Mouse (Mus musculus): ENCODE data around the gene Carm1.
"Not testable (repeated sequence)": the region's sequence is repeated elsewhere in the genome, so short reads cannot be mapped to it uniquely, and the experiment has no call there.

The Carm1 gene

DNA sequence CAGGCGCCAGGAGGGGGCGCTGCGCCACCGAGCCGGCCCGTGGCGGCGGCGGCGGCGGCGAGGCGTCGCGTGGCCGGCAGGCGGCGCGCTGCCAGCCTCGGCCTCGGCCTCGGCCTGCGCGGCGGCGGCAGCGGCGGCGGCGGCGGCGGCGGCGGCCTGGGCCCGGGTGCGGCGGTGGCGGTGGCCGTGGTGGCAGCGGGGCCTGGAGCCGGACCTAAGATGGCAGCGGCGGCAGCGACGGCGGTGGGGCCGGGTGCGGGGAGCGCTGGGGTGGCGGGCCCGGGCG is at the start of gene Carm1:
Gene Carm1, plus strand, starts transcription at position 106 of the 286 bp plus-strand sequence.
- DNase-seq (ENCODE audit: low read depth, low spot score), result no peak

DNA sequence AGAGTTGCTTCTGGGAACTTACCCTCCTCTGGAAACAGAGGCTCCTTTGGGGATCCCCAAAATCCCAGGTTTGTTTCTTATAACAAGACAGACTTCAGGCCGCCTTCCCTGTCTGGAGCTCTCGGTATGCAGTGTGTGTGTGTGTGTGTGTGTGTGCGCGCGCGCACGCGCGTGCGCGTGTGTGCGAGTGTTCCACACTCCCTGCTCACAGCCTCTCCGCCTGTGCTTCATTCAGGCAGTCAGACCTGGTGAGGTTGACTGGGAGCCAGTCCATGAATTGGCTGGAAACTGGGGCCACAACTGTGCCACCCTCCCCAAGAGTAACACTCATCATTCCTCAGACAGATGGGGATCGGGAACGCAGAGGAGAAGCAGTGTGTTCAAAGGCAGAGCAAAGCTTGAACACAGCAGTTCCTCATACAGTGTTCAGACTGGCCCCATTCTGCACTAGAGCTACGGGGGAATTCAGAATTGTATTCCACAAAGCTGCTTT is 49.6 kb upstream of the Carm1 start:
- DNase-seq (ENCODE audit: low read depth, low spot score), result no peak

- no peak for DNase-seq (ENCODE audit: low read depth, low spot score)
Measured at GRCm38 (mm10) chr9:21497664-21498063, 49.0 kb upstream of the Carm1 start.

DNA sequence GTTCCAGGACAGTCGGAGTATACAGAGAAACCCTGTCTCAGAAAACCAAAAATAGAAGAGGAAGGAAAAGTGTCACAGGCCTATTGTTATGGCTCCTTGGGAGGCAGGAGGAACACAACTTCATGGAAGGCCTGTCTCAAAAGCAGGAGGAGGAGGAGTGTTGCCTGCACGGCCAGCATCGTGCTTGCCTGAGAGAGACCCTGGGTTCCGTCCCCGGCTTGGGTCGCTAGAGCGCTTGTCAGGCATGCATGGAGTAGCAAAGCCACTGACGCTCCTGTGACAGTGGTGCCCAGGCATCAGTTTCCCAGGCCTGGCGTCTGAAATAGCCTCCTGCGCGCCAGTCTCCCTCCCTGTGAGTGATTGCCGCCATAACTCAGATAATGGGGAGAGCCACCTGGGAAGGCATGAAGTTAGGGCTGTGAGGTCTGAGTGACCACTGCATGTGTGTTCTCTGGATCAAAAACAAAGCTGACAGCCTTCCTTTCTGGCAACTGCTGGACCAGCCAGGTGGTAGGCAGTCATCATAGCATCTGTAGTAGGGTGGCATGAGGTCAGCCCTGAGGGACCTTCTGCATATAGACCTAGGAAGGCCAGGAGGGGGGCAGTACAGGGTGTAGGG is 48.3 kb upstream of the Carm1 start:
- DNase-seq (ENCODE audit: low read depth, low spot score), result no peak

DNA sequence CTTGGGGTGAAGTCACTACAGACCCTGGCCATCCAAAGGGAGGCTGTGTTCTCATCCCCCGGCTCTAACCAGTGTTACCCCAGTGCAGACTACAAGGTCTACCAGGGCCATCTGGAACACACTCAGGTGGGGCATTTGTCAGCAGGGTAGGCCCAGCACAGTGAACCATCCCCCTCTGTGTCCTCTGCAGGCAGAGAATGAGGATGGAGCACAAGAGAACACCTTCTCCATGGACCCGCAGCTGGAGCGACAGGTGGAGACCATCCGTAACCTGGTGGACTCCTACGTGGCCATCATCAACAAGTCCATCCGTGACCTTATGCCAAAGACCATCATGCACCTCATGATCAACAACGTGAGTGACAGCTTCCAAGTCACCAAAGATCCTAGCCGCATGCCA is 43.3 kb upstream of the Carm1 start:
- no peak for DNase-seq (ENCODE audit: low read depth, low spot score)

DNA sequence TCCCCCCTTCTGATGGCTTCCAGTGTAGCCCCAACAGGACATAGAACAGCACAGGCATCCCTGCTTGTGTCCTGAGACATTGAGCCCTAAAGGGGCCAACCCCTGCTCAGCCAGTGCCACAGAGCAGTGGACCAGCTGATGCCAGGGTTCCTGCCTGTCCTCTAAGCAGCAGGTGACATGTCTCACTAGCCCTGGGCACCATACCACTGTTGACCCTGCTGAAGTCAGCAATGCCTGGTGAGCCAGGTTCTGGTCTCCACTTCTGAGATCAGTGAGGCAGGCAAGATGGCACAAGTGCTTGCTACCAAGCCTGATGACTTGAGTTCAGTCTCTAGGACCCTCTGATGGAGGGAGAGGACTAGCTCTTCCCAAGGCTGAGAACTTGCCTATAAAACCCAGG is 40.9 kb upstream of the Carm1 start:
- no peak for DNase-seq (ENCODE audit: low read depth, low spot score)

GRCm38 (mm10) chr9:21507753-21508430 is 38.8 kb upstream of the Carm1 start:
- DNase-seq (ENCODE audit: low read depth, low spot score), result no peak

GRCm38 (mm10) chr9:21508871-21509404 is 37.8 kb upstream of the Carm1 start:
- DNase-seq (ENCODE audit: low read depth, low spot score), result no peak

DNA sequence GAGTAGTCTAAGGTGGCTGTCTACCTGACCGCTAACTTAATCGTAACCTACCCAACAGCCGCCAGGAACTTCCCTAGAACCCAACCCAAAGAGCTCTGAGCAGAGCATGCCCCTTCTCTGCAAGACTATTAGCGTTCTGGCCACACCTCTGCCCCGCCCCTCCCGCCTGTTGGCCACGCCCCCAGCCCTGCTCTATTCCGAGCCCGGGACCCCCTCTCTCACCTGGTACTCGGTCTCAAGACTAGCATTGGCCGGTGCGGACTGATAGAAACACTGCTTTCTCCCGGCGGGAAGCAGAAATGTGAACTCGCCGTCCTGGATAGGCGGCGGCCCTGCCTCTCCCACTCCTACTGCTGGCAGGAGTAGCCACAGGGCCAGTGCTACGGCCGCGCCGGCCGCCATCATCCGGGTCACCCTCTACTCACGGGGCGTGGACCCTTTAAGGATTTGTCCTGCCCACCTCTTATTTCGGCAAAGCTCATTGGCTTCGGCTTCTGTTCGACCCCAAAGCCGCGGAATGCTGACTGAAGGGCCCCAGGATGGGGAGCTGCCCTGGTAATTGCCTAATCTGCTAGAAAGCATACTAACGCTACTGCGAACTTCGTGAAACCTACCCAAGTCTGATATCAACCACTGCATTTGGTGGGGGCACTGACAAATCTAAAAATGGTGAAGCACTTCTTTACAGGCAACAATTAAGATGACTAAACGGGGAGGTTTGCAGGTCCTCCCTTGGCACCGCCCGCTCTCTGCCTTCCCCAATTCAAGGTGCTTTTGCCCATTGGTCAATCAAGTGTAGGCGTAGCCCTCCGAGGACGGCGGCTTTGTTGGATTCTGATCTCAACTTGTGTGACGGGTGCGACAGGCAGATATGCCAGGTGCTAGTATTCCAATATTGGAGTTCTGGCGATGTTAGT is 36.7 kb upstream of the Carm1 start, which contains the start of gene Tmed1:
Gene Tmed1, minus strand, starts transcription at position 481 of the 917 bp plus-strand sequence.
- DNase-seq (ENCODE audit: low read depth, low spot score), result peak; percentile 90

DNA sequence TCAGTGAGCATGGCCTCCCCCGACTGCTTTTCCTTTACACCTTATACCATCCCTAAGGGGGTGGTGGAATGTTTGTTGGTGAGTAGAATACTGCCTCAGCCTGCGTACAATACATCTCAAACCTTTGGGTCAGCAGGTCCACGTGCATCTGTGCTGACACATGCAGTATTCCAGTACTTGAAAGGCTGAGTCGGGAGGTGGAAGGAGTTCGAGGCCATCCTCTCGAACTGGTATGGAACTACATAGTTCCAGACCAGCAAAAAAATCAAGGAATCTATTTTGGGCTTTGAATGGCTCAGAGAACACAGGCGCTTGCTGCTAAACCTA is 36.0 kb upstream of the Carm1 start:
- no peak for DNase-seq (ENCODE audit: low read depth, low spot score)

- DNase-seq (ENCODE audit: low read depth, low spot score), result no peak
Measured at GRCm38 (mm10) chr9:21511052-21511451, 35.6 kb upstream of the Carm1 start.

DNA sequence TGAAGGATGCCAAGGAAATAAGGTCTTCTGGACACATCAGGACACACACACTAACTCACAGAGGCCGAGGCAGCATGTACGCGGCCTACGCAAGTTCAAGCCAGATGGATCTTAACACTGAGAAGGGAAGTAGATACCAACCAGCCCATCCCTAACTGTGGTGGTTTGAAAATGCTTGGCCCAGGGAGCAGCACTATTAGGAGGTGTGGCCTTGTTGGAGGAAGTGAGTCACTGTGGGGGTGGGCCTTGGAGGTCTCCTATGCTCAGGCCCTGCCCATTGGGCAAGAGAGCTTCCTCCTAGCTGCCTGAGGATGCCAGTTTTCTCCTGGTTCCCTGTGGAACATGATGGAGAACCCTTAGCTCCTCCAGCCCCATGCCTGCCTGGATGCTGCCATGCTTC is 33.2 kb upstream of the Carm1 start:
- no peak for DNase-seq (ENCODE audit: low read depth, low spot score)

GRCm38 (mm10) chr9:21517947-21518495 is 28.7 kb upstream of the Carm1 start:
- no peak for DNase-seq (ENCODE audit: low read depth, low spot score)

GRCm38 (mm10) chr9:21518690-21519089 is 28.0 kb upstream of the Carm1 start:
- not testable (repeated sequence) for DNase-seq (ENCODE audit: low read depth, low spot score)

DNA sequence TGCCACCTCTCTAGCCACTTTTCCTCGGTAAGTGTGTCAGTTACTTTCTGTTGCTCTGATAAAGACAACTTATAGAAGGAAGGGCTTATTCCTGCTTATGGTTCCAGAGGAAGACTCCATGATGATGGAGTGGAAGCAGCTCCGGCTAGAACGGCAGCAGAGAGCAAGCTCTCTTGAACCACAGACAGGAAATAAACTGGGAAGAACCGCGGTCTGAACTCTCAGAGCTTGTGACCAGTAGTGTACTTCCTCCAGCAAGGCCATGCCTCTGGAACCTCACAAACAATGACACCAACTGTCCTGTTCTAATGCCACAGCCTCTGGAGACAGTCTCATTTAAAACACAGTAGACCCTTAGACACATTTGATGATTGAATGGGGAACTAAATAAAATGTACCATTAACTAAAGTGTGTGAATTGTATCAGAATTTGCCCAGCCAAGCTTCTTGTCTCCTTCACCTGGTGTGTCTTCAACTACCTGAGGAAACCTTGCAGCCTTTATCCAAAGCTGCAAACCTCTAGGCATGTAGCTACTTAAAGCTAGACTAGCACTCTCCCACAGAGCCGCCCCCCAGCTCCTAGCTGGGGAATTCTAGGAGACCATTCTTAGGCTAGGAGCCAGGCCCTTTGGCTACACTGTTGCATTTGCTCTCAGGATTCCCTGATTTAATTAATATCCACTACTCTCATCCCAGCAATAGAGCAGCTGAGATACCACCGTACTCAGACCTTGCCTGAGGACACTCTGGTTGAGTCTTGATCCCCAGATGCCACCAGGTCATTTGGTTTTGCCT is 21.4 kb upstream of the Carm1 start:
- DNase-seq (ENCODE audit: low read depth, low spot score), result no peak

- DNase-seq (ENCODE audit: low read depth, low spot score), result no peak
Measured at GRCm38 (mm10) chr9:21525937-21526633, 20.6 kb upstream of the Carm1 start, which contains the start of gene AB124611. TSS of gene AB124611 (plus strand) at chr9:21526176.

- no peak for DNase-seq (ENCODE audit: low read depth, low spot score)
Measured at GRCm38 (mm10) chr9:21526634-21526944, 20.1 kb upstream of the Carm1 start.

GRCm38 (mm10) chr9:21527100-21527801 is 19.4 kb upstream of the Carm1 start:
- no peak for DNase-seq (ENCODE audit: low read depth, low spot score)

DNA sequence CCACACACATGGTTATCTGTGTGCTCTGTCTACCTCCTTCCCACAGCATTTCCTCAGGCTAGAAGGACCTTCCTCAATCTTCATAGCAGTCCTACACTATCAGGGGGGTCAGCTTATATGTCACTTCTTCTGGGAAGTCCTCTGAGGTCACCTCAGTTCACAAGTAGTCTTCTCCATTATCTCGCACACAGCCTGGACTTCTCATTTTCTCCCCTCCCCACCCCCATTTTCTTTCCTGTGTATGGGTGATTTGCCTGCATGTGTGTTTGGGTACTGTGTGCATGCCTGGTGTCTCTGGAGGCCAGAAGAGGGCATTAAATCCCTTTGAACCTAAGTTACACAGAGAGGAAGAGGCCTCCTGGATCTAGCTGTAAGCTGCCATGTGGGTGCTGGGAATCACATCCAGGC is 18.8 kb upstream of the Carm1 start:
- no peak for DNase-seq (ENCODE audit: low read depth, low spot score)

DNA sequence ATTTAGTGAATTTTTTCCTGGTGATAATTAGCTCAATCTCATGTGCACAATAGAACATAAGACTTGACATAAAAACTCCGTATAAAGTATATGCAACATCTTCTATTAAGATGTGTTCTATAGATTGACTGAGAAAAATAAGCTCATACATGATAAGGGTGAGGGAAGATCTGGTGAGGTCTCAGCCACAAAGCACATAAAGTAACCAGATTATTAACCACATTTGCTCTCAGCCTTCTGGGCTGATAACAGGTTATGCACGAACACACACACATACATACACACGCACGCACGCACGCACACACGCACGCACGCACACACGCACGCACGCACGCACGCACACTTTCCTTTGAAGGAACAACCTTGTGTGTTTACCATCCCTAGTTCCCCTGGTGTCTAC is 10.2 kb upstream of the Carm1 start:
- no peak for DNase-seq (ENCODE audit: low read depth, low spot score)
